Mouse (Mus musculus): ENCODE measurements around the gene Vipr1. TPM values are rescaled to one million over a fixed set of nuclear protein-coding genes. Genes with fewer than 3 reads are reported as not detected.
A peak's percentile ranks its signal among the peaks of the same experiment; 100 is the strongest.

The Vipr1 gene
- polyA plus RNA-seq, 1 experiment from 2014 or later = 0.73 TPM

DNA sequence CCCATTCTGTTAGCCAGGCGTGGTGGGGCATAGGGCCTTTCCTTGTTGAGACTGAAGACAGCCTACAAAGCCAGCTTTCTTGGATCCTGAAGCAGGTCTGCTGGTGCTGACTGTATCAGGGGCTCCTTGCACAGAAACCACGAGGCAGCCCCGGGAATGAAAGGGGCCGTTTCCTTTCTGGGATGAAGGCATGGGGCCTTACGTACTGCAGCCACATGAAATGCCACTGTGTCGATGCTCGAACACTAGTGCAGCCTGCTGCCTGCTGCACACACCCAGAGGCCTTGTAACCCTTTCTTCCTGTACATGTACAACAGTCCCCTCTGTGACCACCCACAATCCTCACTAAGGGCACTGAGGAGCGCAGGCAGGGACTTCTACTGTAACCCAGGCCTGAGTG is 38.7 kb downstream of the Vipr1 start:
- H3K27me3 ChIP-seq = no peaks in the 10 kb centered on the region
- H3K27ac ChIP-seq = no peak overlapping the region
- no peaks in the 10 kb centered on the region for H3K4me1 ChIP-seq
- 75% methylated on average over 8 of the region's 8 CpGs for WGBS
- H3K4me3 ChIP-seq = no peak overlapping the region
- no peak overlapping the region for H3K9ac ChIP-seq
- no peak for ATAC-seq (ENCODE audit: insufficient number of reproducible peaks, insufficient read depth, low FRiP score, low TSS enrichment)
- H3K4me2 ChIP-seq (replicated peaks) = no peak overlapping the region
- H3K36me3 ChIP-seq = peaks cover 19% of the 10 kb centered on the region
- H3K9me3 ChIP-seq = no peaks in the 10 kb centered on the region

DNA sequence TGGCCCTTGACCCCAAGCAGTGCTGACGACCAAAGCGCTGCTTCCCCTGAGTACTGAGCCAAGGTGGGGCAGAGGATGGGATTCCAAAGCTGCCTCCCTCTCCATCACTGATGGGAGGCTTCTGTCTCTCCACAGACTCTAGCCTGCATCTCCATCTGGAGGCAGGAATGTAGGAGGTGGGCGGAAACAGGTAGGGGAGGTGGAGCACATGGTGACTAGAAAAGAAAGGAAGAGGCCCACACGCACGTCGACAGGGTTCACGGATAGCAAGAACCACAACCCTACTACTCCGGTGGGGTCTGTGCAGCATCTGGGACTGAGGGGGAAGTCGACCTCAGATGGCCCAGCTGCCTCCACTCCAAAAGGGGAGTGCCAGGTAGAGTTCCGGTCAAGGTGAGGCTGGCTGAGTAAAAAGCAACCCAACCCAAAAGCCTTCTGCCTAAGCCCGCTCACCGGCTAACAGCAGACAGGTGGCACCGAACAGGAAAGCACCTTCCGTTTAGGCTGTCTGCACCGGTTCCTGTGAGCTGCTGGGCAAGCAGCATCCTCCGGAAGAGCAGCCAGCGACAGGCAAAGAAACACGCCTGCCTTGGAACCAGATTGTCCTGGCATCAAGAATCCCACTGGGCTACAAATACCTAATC is 39.6 kb downstream of the Vipr1 start:
- peaks cover 25% of the 10 kb centered on the region for H3K36me3 ChIP-seq
- no peaks in the 10 kb centered on the region for H3K4me1 ChIP-seq
- no peaks in the 10 kb centered on the region for H3K9me3 ChIP-seq
- no peak overlapping the region for H3K4me2 ChIP-seq (replicated peaks)
- H3K4me3 ChIP-seq = no peak overlapping the region
- no peaks in the 10 kb centered on the region for H3K27me3 ChIP-seq
- no peak overlapping the region for H3K27ac ChIP-seq
- no peak for ATAC-seq (ENCODE audit: insufficient number of reproducible peaks, insufficient read depth, low FRiP score, low TSS enrichment)
- H3K9ac ChIP-seq = no peak overlapping the region
- WGBS = 71% methylated on average over 18 of the region's 18 CpGs

DNA sequence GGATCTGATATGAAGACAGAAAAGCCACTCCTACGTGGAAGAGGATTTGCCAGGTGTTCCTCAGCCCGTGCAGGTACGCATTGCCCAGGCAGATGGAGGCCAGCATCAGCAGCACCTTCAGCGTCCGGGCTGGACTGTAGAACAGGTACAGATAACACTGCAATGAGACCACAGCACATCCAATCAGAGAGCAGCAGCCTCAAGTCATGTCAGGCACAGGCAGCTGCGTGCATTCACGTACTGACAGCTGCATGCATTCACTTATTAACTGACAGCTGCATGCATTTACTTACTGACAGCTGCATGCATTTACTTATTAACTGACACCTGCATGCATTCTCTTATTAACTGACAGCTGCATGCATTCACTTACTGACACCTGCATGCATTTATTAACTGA is 42.2 kb downstream of the Vipr1 start:
- Histone ChIP-seq H3K4me3 (no peak overlapping the region), H3K9ac (no peak overlapping the region), H3K36me3 (peaks cover 38% of the 10 kb centered on the region), H3K27me3 (no peaks in the 10 kb centered on the region), H3K9me3 (no peaks in the 10 kb centered on the region), H3K4me1 (no peaks in the 10 kb centered on the region), H3K27ac (no peak overlapping the region), H3K4me2 (replicated peaks) (no peak overlapping the region)
- 81% methylated on average over 7 of the region's 7 CpGs for WGBS
- ATAC-seq (ENCODE audit: insufficient number of reproducible peaks, insufficient read depth, low FRiP score, low TSS enrichment) = no peak

DNA sequence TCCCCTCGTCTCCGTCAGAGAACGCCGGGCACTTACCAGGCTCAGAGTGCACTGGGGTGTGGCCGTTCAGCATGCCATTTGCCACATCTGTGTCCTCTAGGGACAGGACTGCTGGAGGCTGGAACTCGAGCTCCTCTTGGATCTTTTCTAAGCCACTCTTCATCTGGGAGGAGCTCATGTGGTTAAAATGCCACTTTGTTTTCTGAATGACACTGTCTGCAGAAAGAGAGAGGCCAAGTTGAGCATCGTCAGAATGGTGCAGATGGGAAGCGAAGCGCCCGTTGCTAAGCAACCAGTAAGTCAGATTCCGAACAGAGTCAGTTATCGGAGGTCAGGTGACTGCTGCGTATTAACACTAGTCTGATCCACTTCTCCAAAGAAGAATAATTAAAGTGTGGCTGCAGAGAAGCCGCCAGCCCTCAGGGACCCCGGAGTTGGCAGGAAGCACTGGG is 47.7 kb downstream of the Vipr1 start:
- H3K4me1 ChIP-seq = 0 out of 2 replicates have a peak, but pooled peaks cover 5% of the 10 kb centered on the region
- peak overlapping the region; percentile 51; the same call in 1 of the 2 replicates for H3K27ac ChIP-seq
- peaks cover 56% of the 10 kb centered on the region for H3K36me3 ChIP-seq
- no peaks in the 10 kb centered on the region for H3K27me3 ChIP-seq
- no peak overlapping the region for H3K4me3 ChIP-seq
- H3K9ac ChIP-seq = no peak overlapping the region
- no peak for ATAC-seq (ENCODE audit: insufficient number of reproducible peaks, insufficient read depth, low FRiP score, low TSS enrichment)
- 63% methylated on average over 15 of the region's 15 CpGs for WGBS
- H3K4me2 ChIP-seq (replicated peaks) = no peak overlapping the region
- no peaks in the 10 kb centered on the region for H3K9me3 ChIP-seq

DNA sequence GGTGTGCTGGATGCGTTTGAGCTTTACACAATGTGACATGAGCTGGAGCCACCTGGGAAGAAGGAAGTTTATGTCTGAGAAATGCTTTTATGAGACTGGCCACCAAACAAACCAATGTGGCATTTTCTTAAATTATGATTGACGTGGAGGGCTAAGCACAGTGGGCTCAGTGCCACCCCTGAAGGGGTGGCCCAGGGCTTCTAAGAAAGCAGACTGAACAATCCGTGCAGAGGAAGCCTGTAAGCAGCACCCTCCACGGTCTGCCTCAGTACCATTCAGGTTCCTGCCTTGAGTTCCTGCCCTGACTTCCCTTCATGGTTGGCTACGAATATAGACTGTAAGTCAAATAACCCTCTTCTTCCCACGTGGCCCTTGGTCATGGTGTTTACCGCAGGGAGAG is 48.2 kb downstream of the Vipr1 start:
- ATAC-seq (ENCODE audit: insufficient number of reproducible peaks, insufficient read depth, low FRiP score, low TSS enrichment) = no peak
- Histone ChIP-seq H3K27me3 (no peaks in the 10 kb centered on the region), H3K36me3 (peaks cover 56% of the 10 kb centered on the region), H3K9ac (no peak overlapping the region), H3K4me2 (replicated peaks) (no peak overlapping the region), H3K4me1 (0 out of 2 replicates have a peak, but pooled peaks cover 5% of the 10 kb centered on the region), H3K27ac (no peak overlapping the region), H3K4me3 (no peak overlapping the region), H3K9me3 (no peaks in the 10 kb centered on the region)
- WGBS = 85% methylated on average over 7 of the region's 7 CpGs

DNA sequence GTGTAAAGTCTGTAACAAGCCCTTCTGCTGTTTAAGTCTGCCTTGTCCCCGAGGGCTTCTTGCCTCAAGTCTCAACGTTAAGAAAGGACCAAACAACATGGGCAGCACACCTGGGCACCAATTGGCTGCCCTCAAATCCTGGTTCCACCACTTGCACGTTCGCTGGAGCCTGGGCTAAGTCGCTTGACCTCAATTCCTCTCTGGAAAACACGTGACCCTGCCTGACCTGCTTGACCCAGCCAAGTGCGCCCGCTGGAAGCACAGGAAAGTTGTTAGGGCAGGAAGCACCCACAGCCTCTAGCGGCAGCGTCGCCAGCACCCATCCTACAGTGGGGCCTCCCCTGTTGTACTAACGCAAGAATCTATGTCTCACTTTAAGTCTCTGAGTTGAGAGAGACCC is 52.2 kb downstream of the Vipr1 start:
- Histone ChIP-seq H3K9me3 (no peaks in the 10 kb centered on the region; the same call in 1 of the 2 replicates), H3K36me3 (peaks cover 43% of the 10 kb centered on the region), H3K27ac (no peak overlapping the region), H3K27me3 (no peaks in the 10 kb centered on the region), H3K4me3 (no peak overlapping the region), H3K9ac (no peak overlapping the region), H3K4me1 (0 out of 2 replicates have a peak, but pooled peaks cover 5% of the 10 kb centered on the region), H3K4me2 (replicated peaks) (no peak overlapping the region)
- WGBS = 72% methylated on average over 12 of the region's 12 CpGs
- ATAC-seq (ENCODE audit: insufficient number of reproducible peaks, insufficient read depth, low FRiP score, low TSS enrichment) = no peak

DNA sequence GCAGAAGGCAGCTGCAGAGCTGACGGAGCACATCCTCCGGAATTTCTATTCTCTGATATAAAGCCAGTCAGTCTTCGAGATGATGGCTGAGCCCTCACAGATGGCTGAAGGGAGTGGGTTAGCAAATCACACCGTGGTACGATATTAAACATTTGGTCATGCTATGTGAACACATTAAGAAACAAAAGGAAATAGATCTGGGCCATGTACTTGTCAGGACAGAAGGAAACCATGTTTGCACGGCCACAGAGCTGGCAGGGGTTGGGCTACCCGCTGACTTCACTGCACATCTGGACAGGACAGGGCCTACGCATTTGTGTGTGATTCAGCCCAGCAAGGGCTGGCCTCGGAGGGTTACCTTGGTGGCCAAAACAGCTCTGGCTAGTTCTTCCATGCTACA is 54.1 kb downstream of the Vipr1 start:
- Histone ChIP-seq H3K27ac (no peak overlapping the region), H3K27me3 (no peaks in the 10 kb centered on the region), H3K36me3 (peaks cover 26% of the 10 kb centered on the region), H3K9me3 (no peaks in the 10 kb centered on the region; the same call in 1 of the 2 replicates), H3K4me3 (no peak overlapping the region), H3K4me2 (replicated peaks) (no peak overlapping the region), H3K9ac (no peak overlapping the region), H3K4me1 (no peaks in the 10 kb centered on the region)
- no peak for ATAC-seq (ENCODE audit: insufficient number of reproducible peaks, insufficient read depth, low FRiP score, low TSS enrichment)
- 96% methylated on average over 9 of the region's 9 CpGs for WGBS

DNA sequence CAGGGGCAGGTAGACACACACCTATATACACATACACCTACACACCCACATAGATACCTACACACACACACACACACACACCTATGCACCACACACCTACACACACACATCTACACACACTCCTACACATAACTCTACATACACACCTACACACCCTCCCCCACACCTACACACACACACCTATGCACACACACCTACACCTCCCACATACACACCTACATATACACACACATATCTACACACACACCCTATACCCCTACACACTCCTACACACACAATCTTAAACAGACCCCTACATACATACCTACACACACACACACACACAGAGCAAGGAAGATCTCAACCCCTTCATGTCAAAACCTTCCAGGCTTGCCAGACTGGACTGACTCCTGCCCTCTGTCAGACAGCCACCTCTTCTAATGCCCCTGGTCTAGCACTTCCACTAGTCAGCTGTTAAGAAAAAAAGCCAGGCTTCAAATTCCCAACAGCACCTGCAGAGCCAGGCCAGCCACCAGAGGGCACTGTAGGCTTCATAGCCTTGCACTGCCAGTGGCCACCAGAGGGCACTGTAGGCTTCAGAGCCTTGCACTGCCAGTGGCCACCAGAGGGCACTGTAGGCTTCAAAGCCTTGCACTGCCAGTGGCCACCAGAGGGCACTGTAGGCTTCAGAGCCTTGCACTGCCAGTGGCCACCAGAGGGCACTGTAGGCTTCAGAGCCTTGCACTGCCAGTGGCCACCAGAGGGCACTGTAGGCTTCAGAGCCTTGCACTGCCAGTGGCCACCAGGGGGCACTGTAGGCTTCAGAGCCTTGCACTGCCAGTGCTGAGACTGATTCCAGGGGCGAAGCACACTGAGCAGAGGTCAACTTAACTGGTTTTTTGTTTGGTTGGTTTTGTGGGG is 54.9 kb downstream of the Vipr1 start:
- Histone ChIP-seq H3K27me3 (no peaks in the 10 kb centered on the region), H3K9me3 (no peaks in the 10 kb centered on the region; the same call in 1 of the 2 replicates), H3K4me3 (no peak overlapping the region), H3K27ac (no peak overlapping the region), H3K9ac (no peak overlapping the region), H3K36me3 (peaks cover 24% of the 10 kb centered on the region), H3K4me1 (no peaks in the 10 kb centered on the region), H3K4me2 (replicated peaks) (no peak overlapping the region)
- peak; percentile 52; the same call in 1 of the 2 replicates for ATAC-seq (ENCODE audit: insufficient number of reproducible peaks, insufficient read depth, low FRiP score, low TSS enrichment)
- 97% methylated on average over 1 of the region's 1 CpGs for WGBS

DNA sequence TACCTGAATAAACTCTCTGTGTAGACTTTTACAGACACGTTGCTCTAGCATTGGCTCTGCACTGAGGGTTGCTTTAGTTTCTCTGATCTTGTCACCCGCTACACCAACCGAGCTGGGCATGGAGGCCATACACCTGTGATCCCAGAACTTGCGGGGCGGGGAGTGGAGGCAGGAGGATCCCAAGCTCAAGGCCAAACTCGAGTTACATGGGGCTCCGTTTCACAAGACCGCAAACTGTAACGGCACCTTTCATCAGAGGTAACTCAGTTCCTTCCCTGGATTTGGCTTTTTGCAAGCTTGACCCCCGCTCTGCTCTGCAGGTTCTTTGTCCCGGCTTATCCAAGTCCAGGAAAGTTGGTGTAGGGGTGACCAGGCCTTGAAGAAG is 61.7 kb downstream of the Vipr1 start:
- no peak overlapping the region for H3K27ac ChIP-seq
- H3K9ac ChIP-seq = peak overlapping the region; percentile 73
- H3K4me3 ChIP-seq = peak overlapping the region; percentile 69
- H3K4me2 ChIP-seq (replicated peaks) = peak overlapping the region; percentile 93
- H3K4me1 ChIP-seq = peaks cover 12% of the 10 kb centered on the region
- 32% methylated on average over 11 of the region's 11 CpGs for WGBS
- 0 out of 2 replicates have a peak, but pooled peaks cover 3% of the 10 kb centered on the region for H3K36me3 ChIP-seq
- no peaks in the 10 kb centered on the region for H3K9me3 ChIP-seq
- no peaks in the 10 kb centered on the region for H3K27me3 ChIP-seq
- ATAC-seq (ENCODE audit: insufficient number of reproducible peaks, insufficient read depth, low FRiP score, low TSS enrichment) = no peak

DNA sequence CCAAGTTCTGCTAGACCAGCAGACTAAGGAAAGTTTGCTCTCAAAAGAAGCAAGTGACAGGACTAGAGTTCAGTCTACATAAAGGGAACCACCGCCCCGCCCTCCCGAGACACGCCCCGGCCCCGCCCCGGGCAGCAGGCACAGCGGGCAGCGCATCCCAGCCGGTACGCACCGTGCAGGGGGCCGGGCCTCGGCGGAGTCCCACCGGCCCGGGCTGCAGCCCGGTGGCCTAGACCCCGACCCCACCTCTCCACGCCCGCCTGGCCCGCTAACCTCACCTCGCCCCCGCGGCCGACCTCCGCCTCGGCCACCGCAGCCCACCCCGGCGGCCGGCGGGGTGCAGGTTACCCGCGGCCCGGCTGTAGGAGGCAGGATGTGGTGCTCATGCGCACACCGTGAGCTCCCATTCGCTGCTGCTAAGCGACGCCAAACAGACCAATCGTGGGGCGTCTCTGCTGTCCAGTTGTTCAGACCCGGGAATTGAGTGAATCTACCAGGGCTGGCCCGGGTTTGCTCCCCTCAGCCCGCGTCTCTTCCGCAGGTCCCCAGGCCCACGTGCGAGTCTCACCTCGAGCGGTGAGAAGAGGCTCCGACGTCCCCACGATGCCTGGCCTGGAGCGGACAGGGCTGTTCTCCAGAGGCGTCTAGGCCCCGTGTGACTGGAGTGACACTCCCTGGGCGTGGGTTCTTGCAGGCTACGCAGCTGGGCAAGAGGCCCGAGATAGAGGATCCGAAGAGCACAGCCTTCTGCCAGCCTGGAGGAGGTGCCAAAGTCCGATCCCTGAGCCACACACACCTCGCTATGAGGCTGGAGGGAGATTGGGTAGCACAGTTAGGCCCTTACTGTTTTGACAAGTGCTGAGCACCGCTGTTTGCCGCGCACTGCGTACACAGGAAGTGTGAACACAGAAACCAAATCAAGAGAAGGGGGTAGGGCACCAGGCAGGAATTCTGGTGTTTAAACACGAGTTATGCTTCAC is 62.4 kb downstream of the Vipr1 start, which contains the start of gene Sec22c:
Gene Sec22c (minus strand): TSS at position 845 of the 980 bp plus-strand sequence.
- Histone ChIP-seq H3K9ac (peak within 1 kb of the TSS; percentile 73), H3K27me3 (no peaks in the 10 kb centered on the region), H3K4me1 (peaks cover 16% of the 10 kb centered on the region), H3K9me3 (no peaks in the 10 kb centered on the region), H3K36me3 (no peaks in the 10 kb centered on the region), H3K27ac (peak within 1 kb of the TSS; percentile 75), H3K4me3 (peak within 1 kb of the TSS; percentile 69), H3K4me2 (replicated peaks) (peak within 1 kb of the TSS; percentile 93)
- peak; percentile 97 for ATAC-seq (ENCODE audit: insufficient number of reproducible peaks, insufficient read depth, low FRiP score, low TSS enrichment)
- 1% methylated on average over 56 of the region's 69 CpGs for WGBS

Data from embryonic facial prominence, embryonic 12.5 days (tissue).